Mouse (Mus musculus): ENCODE results near the gene Arl1.
"Not testable (repeated sequence)": the region's sequence is repeated elsewhere in the genome, so short reads cannot be mapped to it uniquely, and the experiment has no call there.

Arl1 gene

GRCm38 (mm10) chr10:88761524-88762212 lies 31.0 kb downstream of the Arl1 start:
- no peak for DNase-seq (ENCODE audit: low read depth in 1 of 2, low spot score in 2 of 2)

GRCm38 (mm10) chr10:88765431-88766142 lies 34.9 kb downstream of the Arl1 start:
- no peak for DNase-seq (ENCODE audit: low read depth in 1 of 2, low spot score in 2 of 2)

DNA sequence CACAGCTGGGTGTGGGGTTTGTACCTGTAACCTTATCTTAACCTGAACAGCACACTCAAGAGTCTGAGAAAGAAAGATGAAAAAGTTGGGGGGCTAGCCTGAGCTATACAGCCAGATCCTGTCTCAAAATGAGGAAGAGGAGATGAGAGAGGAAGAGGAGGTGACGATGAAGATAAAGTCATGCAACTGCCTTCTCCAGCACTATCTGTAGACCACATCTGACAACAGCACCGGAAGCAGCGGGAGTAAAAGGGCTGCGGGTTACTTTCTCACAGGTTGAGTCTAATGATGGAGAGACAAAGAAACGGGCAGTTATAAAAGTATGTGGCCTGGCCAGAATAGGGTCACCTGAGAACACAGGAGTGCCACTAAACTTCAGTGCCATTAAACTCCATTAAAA lies 38.3 kb downstream of the Arl1 start:
- no peak for DNase-seq (ENCODE audit: low read depth in 1 of 2, low spot score in 2 of 2)

GRCm38 (mm10) chr10:88769676-88770075 lies 39.0 kb downstream of the Arl1 start:
- no peak for DNase-seq (ENCODE audit: low read depth in 1 of 2, low spot score in 2 of 2)

DNA sequence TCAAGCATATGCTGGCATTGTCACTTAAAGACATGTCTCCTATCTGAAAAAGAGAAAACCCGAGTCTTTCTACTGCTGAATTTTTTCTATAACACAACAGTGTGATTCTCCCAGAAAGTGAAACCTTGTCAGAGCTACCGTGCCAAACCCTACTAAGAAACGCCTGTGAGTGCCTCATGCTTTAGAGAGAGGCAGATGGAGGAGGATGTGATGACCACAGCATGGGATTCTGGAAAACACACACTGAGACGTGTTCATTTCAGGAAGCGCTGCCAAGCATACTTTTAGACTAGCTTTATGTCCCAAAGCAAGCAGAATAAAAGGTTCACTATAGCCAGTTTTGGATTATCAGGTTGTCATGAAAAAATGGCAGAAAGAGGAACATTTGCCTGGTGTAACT lies 42.3 kb downstream of the Arl1 start:
- DNase-seq (ENCODE audit: low read depth in 1 of 2, low spot score in 2 of 2) = not testable (repeated sequence)

GRCm38 (mm10) chr10:88776206-88776605 lies 45.5 kb downstream of the Arl1 start:
- DNase-seq (ENCODE audit: low read depth in 1 of 2, low spot score in 2 of 2) = no peak

GRCm38 (mm10) chr10:88780716-88781115 lies 50.1 kb downstream of the Arl1 start:
- DNase-seq (ENCODE audit: low read depth in 1 of 2, low spot score in 2 of 2) = no peak

DNA sequence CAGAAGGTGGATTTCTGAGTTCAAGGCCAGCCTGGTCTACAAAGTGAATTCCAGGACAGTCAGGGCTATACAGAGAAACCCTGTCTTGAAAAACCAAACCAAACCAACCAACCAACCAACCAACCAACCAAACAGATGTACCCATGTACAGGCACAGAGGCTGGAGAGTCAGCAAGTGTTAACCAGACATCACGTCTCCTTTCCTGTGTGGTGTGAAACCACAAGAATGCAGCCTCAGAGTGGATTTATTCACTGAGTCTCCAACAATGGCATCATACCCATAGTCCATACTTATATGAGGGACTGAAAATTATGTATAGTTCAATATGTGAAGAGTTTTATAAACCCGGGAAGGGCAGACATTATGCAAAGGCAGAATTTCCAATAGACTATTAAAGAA lies 52.5 kb downstream of the Arl1 start:
- not testable (repeated sequence) for DNase-seq (ENCODE audit: low read depth in 1 of 2, low spot score in 2 of 2)

DNA sequence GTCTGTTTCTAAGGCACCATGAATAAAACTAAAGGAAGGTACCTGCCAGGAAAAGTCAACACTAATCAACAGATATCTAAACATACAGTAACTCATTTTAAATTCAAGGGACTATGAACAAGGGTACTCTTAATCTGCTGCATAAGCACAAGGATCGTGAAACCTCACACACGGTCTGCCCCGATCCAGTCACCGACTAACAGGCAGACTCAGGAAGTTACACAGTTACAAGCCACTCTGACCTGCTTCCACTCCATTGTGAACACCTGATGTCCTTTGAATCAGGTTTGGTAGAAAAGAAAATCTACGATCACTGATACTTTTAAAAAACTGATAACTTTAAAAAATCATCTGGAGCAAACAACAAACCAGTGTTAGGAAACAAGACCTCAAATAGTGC lies 53.3 kb downstream of the Arl1 start:
- DNase-seq (ENCODE audit: low read depth in 1 of 2, low spot score in 2 of 2) = no peak

DNA sequence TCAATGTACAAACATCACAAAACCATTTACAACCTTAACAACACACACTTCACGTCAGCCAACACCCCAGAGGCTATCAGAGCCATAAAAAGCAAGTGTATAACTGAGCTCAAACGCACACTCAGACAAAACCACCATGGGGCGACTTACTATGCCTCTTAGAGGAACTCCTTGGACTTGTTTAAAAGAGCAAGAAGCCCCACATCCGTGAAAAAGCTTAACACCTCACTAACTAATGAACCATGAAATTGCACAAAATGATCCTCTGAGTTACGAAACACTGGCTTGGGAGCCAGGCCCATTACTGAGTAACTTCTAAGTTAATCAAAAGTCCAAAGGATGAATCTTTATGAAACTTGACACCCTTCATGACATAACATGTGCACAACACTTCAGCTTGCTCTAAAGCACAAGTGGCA lies 53.9 kb downstream of the Arl1 start:
- no peak for DNase-seq (ENCODE audit: low read depth in 1 of 2, low spot score in 2 of 2)

- DNase-seq (ENCODE audit: low read depth in 1 of 2, low spot score in 2 of 2) = no peak
These were observed 63.0 kb downstream of the Arl1 start for GRCm38 (mm10) chr10:88793671-88794070.

Measured in monocyte, adult 2 months (primary cell).